Mouse (Mus musculus): ENCODE results near the gene Dnajc22. TPM values are rescaled to one million over a fixed set of nuclear protein-coding genes. Genes with fewer than 3 reads are reported as not detected.

Gene Dnajc22
- polyA plus RNA-seq, 1 experiment from 2014 or later: 14.4 TPM

DNA sequence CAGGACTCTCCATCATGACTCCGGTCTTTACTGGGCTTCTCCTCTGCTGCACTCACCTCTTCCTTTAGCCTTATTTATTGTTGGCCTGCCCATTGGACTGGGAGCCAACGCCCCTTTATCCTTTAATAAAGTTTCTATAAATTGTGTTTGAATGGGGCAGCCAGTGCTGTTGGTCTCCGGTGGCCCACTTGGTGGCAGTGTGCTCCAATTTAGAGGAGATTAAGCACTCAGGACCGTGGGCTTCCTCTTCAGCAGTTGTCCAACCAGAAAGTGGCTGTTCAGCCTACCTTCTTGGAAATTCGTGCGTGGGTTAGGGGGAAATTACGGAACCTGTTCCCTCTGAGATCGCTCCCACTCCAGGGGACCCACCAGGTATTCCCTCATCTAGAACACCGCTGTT is 9.7 kb upstream of the Dnajc22 start:
- Histone ChIP-seq H3K27me3 (ENCODE audit: control insufficient read depth, insufficient read depth, low read length) (peaks cover 14% of the 10 kb centered on the region; the same call in 1 of the 2 replicates), H3K9me3 (ENCODE audit: control insufficient read depth, low read length) (no peaks in the 10 kb centered on the region), H3K4me3 (ENCODE audit: low read depth, low read length) (no peak overlapping the region), H3K36me3 (ENCODE audit: control insufficient read depth, insufficient read depth, low read length) (no peaks in the 10 kb centered on the region; the same call in 1 of the 2 replicates), H3K4me2 (replicated peaks; ENCODE audit: low read depth) (no peak overlapping the region), H3K9ac (ENCODE audit: low read length) (no peak overlapping the region), H3K27ac (replicated peaks) (no peak overlapping the region), H3K4me1 (replicated peaks; ENCODE audit: control insufficient read depth, insufficient read depth) (no peaks in the 10 kb centered on the region)
- peak; percentile 70 for DNase-seq (ENCODE audit: low spot score)
- ATAC-seq (ENCODE audit: low FRiP score, low TSS enrichment): no peak
- WGBS: 69% methylated on average over 9 of the region's 9 CpGs
- peak; percentile 83 for TF ChIP-seq CTCF (IDR thresholded peaks at IDR 0.05; ENCODE audit: low read depth)
- TF ChIP-seq EP300 (optimal IDR thresholded peaks at IDR 0.05): no peak

DNA sequence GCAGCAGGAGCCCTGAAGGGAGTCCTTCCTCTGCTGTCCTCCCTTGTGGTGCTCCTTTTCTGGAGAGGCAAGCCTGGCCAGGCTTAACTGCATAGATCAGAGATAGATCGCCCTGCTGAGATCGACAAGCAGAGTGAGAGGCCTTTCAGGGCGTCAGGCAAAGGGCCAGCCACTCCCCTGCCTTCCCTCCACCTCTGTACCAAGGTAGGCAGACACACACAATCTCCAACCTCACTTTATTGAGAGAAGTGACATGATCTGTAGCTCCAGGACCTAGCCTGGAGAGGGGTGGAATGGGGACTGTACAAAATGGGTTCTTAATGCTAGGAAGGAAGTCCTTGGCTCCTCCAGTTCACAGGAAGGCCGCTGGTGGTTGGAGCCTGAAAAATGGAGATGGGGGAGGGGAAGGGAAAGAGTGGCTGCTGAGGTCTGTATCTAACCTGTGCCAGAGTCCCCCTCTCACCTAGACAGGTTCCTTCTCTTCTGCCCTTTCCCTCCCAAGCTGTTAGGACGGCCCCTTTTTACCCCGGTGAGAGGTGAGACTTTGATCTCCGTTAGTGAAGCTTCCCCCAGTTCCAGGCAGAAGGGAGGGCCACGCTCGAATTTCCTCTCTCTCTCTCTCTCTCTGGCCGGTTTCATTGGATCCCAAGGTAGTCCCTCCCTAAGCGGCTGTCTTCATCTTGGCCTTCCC is 9.0 kb upstream of the Dnajc22 start:
- no peak overlapping the region for H3K4me3 ChIP-seq (ENCODE audit: low read depth, low read length)
- H3K27ac ChIP-seq (replicated peaks): no peak overlapping the region
- no peaks in the 10 kb centered on the region; the same call in 1 of the 2 replicates for H3K36me3 ChIP-seq (ENCODE audit: control insufficient read depth, insufficient read depth, low read length)
- no peak overlapping the region for H3K9ac ChIP-seq (ENCODE audit: low read length)
- TF ChIP-seq EP300 (optimal IDR thresholded peaks at IDR 0.05) (no peak), CTCF (IDR thresholded peaks at IDR 0.05; ENCODE audit: low read depth) (no peak)
- no peak overlapping the region for H3K4me2 ChIP-seq (replicated peaks; ENCODE audit: low read depth)
- no peaks in the 10 kb centered on the region for H3K9me3 ChIP-seq (ENCODE audit: control insufficient read depth, low read length)
- 17% methylated on average over 11 of the region's 11 CpGs for WGBS
- ATAC-seq (ENCODE audit: low FRiP score, low TSS enrichment) (no peak), DNase-seq (ENCODE audit: low spot score) (no peak)
- peaks cover 16% of the 10 kb centered on the region; the same call in 1 of the 2 replicates for H3K27me3 ChIP-seq (ENCODE audit: control insufficient read depth, insufficient read depth, low read length)
- no peaks in the 10 kb centered on the region for H3K4me1 ChIP-seq (replicated peaks; ENCODE audit: control insufficient read depth, insufficient read depth)

DNA sequence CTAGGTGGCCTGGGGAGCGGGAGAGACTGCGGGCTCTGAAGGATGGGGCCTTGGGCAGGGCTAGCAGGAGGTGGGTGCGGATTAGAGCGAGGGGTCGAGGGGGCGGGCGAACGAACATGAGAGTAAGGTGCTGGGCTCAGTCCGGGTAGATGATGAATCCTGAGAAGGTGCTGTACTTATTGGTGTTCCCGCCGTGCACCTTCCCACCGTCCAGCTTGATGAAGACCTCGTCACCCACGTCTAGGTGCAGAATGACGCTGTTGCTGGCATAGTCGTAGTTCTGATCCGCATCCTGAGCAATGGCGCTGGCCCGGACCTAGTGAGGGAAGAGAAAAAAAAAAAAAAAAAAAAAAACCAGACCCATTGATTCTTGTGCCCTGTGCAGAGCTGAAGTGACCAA is 8.4 kb upstream of the Dnajc22 start:
- DNase-seq (ENCODE audit: low spot score) (no peak), ATAC-seq (ENCODE audit: low FRiP score, low TSS enrichment) (no peak)
- Histone ChIP-seq H3K27ac (replicated peaks) (no peak overlapping the region), H3K4me1 (replicated peaks; ENCODE audit: control insufficient read depth, insufficient read depth) (no peaks in the 10 kb centered on the region), H3K9ac (ENCODE audit: low read length) (no peak overlapping the region), H3K27me3 (ENCODE audit: control insufficient read depth, insufficient read depth, low read length) (peaks cover 18% of the 10 kb centered on the region; the same call in 1 of the 2 replicates), H3K4me2 (replicated peaks; ENCODE audit: low read depth) (no peak overlapping the region), H3K4me3 (ENCODE audit: low read depth, low read length) (no peak overlapping the region), H3K36me3 (ENCODE audit: control insufficient read depth, insufficient read depth, low read length) (no peaks in the 10 kb centered on the region; the same call in 1 of the 2 replicates), H3K9me3 (ENCODE audit: control insufficient read depth, low read length) (no peaks in the 10 kb centered on the region)
- TF ChIP-seq CTCF (IDR thresholded peaks at IDR 0.05; ENCODE audit: low read depth) (no peak), EP300 (optimal IDR thresholded peaks at IDR 0.05) (no peak)
- WGBS: 23% methylated on average over 19 of the region's 19 CpGs

DNA sequence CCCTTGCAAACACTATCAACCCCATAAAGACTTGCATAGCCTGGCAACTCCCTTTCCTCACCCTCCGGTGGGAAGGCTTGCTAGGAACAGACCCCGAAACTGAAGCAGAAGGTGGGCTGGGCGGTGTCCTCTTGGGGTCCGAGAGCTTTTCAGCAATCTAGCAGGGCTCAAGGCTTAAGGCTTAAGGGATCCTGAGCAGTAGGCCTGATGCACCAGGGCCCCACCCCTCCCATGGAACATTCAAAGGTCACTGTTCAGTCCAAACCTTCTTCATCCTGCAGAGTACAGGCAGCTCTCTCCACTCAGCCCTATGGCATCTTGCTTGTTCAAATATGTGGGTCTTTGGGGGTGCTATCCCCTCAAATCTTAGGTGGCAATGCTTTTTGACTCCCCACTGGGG is 7.0 kb upstream of the Dnajc22 start:
- H3K4me3 ChIP-seq (ENCODE audit: low read depth, low read length): no peak overlapping the region
- H3K36me3 ChIP-seq (ENCODE audit: control insufficient read depth, insufficient read depth, low read length): no peaks in the 10 kb centered on the region; the same call in 1 of the 2 replicates
- no peak overlapping the region for H3K4me2 ChIP-seq (replicated peaks; ENCODE audit: low read depth)
- no peak for ATAC-seq (ENCODE audit: low FRiP score, low TSS enrichment)
- no peak overlapping the region for H3K9ac ChIP-seq (ENCODE audit: low read length)
- 85% methylated on average over 4 of the region's 4 CpGs for WGBS
- no peaks in the 10 kb centered on the region for H3K9me3 ChIP-seq (ENCODE audit: control insufficient read depth, low read length)
- H3K27me3 ChIP-seq (ENCODE audit: control insufficient read depth, insufficient read depth, low read length): peaks cover 18% of the 10 kb centered on the region; the same call in 1 of the 2 replicates
- no peak for DNase-seq (ENCODE audit: low spot score)
- no peaks in the 10 kb centered on the region for H3K4me1 ChIP-seq (replicated peaks; ENCODE audit: control insufficient read depth, insufficient read depth)
- H3K27ac ChIP-seq (replicated peaks): no peak overlapping the region
- TF ChIP-seq CTCF (IDR thresholded peaks at IDR 0.05; ENCODE audit: low read depth): no peak
- no peak for TF ChIP-seq EP300 (optimal IDR thresholded peaks at IDR 0.05)

DNA sequence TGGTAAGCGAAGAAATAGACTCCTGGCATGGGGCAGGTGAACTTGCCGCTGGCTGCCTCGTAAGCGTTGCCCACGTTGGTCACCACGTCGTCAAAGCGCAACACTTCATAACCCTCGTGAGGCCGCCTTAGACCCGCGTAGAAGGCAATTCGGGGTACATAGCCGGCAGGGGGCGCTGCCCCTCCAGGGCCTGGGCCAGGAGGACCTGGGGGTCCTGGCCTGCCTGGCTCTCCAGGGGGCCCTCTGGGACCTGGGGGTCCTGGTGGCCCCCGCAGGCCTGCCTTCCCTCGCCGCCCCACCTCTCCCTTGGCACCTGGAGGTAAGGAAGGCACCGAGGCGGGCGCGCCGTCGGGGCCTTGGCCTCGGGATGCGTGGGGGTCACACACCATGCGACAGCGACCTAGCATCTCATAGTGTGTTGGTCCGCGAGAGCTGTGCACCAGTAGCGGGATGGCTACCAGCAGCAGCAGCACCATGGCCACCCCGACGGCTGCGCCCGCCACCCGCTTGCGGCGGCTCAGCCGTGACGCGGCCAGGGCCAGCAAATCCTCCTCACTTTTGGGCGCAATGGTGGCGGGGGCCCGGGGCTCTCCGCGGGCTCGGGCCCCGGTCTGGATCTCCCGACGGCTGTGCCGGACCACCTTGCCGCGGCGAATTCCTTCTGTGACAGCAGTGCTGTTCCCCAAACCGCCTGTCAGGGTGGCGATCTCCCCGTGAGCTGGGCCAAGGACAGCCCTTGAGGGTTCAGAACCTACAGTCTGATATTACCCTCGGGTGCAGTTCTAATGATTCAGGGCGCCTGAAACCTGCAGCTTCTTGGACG is 5.5 kb upstream of the Dnajc22 start, which contains the start of gene C1ql4:
C1ql4 (minus strand) TSS at position 565 of the 823 bp plus-strand sequence.
- H3K4me1 ChIP-seq (replicated peaks; ENCODE audit: control insufficient read depth, insufficient read depth): no peaks in the 10 kb centered on the region
- TF ChIP-seq CTCF (IDR thresholded peaks at IDR 0.05; ENCODE audit: low read depth) (peak; percentile 72), EP300 (optimal IDR thresholded peaks at IDR 0.05) (no peak)
- WGBS: 11% methylated on average over 60 of the region's 60 CpGs
- H3K9me3 ChIP-seq (ENCODE audit: control insufficient read depth, low read length): no peaks in the 10 kb centered on the region
- H3K4me2 ChIP-seq (replicated peaks; ENCODE audit: low read depth): peak within 1 kb of the TSS; percentile 45
- H3K36me3 ChIP-seq (ENCODE audit: control insufficient read depth, insufficient read depth, low read length): no peaks in the 10 kb centered on the region
- ATAC-seq (ENCODE audit: low FRiP score, low TSS enrichment): no peak
- peak; percentile 65 for DNase-seq (ENCODE audit: low spot score)
- 0 out of 2 replicates have a peak within 1 kb of the TSS, but pooled peaks have one; percentile 31 for H3K9ac ChIP-seq (ENCODE audit: low read length)
- H3K4me3 ChIP-seq (ENCODE audit: low read depth, low read length): peak within 1 kb of the TSS; percentile 27
- peaks cover 18% of the 10 kb centered on the region; the same call in 1 of the 2 replicates for H3K27me3 ChIP-seq (ENCODE audit: control insufficient read depth, insufficient read depth, low read length)
- H3K27ac ChIP-seq (replicated peaks): no peak within 1 kb of the TSS

All from stomach, postnatal 0 days (tissue).